Mouse (Mus musculus) CH12.LX (cell line): Measurements from ENCODE around the gene H2-Aa. TPM values are rescaled to one million over a fixed set of nuclear protein-coding genes. Genes with fewer than 3 reads are reported as not detected.

Experiments
- DNase-seq: peaks from one replicate; pipeline ENCODE4 v3.0.0-alpha.2; 2013; ENCODE audit errors: extremely low read depth
- H3K27ac ChIP-seq: 2 replicates; pipeline ENCODE4 v1.5.1; 2012; ENCODE audit warnings: low read depth, mild to moderate bottlenecking, control low read depth, moderate library complexity; ENCODE audit not compliant: insufficient read depth
- H3K27me3 ChIP-seq: replicated peaks from 2 replicates; pipeline ENCODE3; 2012; ENCODE audit warnings: inconsistent platforms
- H3K36me3 ChIP-seq, 2 experiments: replicated peaks in 1 of 2; 2 replicates each; pipeline versions ENCODE3 to v1.6.1; 2012; ENCODE audit warnings: inconsistent platforms in 1 of 2, low read length in 1 of 2, mild to moderate bottlenecking in 1 of 2, mixed read lengths in 1 of 2, moderate library complexity in 1 of 2; ENCODE audit not compliant: control insufficient read depth in 1 of 2, insufficient read depth in 1 of 2
- H3K4me1 ChIP-seq, 2 experiments: 2 replicates each; pipeline ENCODE4 v1.6.1; 2012; ENCODE audit warnings: inconsistent platforms in 1 of 2, moderate library complexity in 1 of 2; ENCODE audit not compliant: insufficient read depth in 2 of 2, control insufficient read depth in 1 of 2
- H3K4me2 ChIP-seq: 2 replicates; pipeline ENCODE4 v1.6.1; 2012; ENCODE audit warnings: low read depth, mild to moderate bottlenecking, control low read depth; ENCODE audit not compliant: poor library complexity, insufficient read depth, severe bottlenecking
- H3K4me3 ChIP-seq, 3 experiments: fragments of 150-350 bp in 1 of 3; sonication (generic) in 1 of 3; replicated peaks in 1 of 3; 2 replicates each; pipeline versions ENCODE3 to v1.5.1; 2011 to 2012; ENCODE audit warnings: low read depth in 2 of 3, low read length in 2 of 3, mild to moderate bottlenecking in 2 of 3, moderate library complexity in 2 of 3, control low read depth in 1 of 3, improper control_type of control experiment in 1 of 3, inconsistent platforms in 1 of 3, mixed read lengths in 1 of 3; ENCODE audit not compliant: poor library complexity in 1 of 3
- H3K79me2 ChIP-seq: replicated peaks from 2 replicates; pipeline ENCODE4 v1.6.1; 2012; ENCODE audit warnings: mild to moderate bottlenecking, moderate library complexity; ENCODE audit not compliant: control insufficient read depth, poor library complexity, insufficient read depth, severe bottlenecking; ENCODE audit errors: extremely low read depth
- H3K9ac ChIP-seq: 2 replicates; pipeline ENCODE4 v1.6.1; 2012; ENCODE audit warnings: low read depth, mild to moderate bottlenecking, control low read depth, moderate library complexity; ENCODE audit not compliant: insufficient read depth
- H3K9me3 ChIP-seq: replicated peaks from 2 replicates; pipeline ENCODE3; 2012; ENCODE audit warnings: low read length, inconsistent platforms, mixed read lengths
- BHLHE40 ChIP-seq: IDR thresholded peaks from 2 replicates; pipeline ENCODE4 v1.6.1; 2011; ENCODE audit warnings: mild to moderate bottlenecking, low read depth, low read length, improper control_type of control experiment
- CHD1 ChIP-seq: IDR thresholded peaks from 2 replicates; pipeline ENCODE4 v1.6.1; 2012; ENCODE audit warnings: low read depth, low read length, improper control_type of control experiment, inconsistent platforms
- CHD2 ChIP-seq: IDR thresholded peaks from 2 replicates; pipeline ENCODE4 v1.6.1; 2011; ENCODE audit warnings: low read length, improper control_type of control experiment
- CTCF ChIP-seq, 2 experiments: IDR thresholded peaks in 1 of 2; conservative IDR thresholded peaks in 1 of 2; 2 replicates each; pipeline ENCODE4 v1.5.1; 2011 to 2012; ENCODE audit warnings: low read depth in 2 of 2, low read length in 2 of 2, improper control_type of control experiment in 1 of 2, inconsistent platforms in 1 of 2, mild to moderate bottlenecking in 1 of 2, moderate library complexity in 1 of 2
- E2F4 ChIP-seq: IDR thresholded peaks from 2 replicates; pipeline ENCODE4 v1.6.1; 2011; ENCODE audit warnings: low read depth, low read length, improper control_type of control experiment; ENCODE audit not compliant: insufficient replicate concordance
- ELF1 ChIP-seq: IDR thresholded peaks from 2 replicates; pipeline ENCODE4 v1.6.1; 2014; ENCODE audit warnings: low read depth, mild to moderate bottlenecking, inconsistent platforms, low read length, improper control_type of control experiment
- EP300 ChIP-seq: IDR thresholded peaks from 2 replicates; pipeline ENCODE4 v1.6.1; 2011; ENCODE audit warnings: low read length, improper control_type of control experiment
- ETS1 ChIP-seq: conservative IDR thresholded peaks from 2 replicates; pipeline ENCODE4 v1.6.1; 2012; ENCODE audit warnings: low read depth, mild to moderate bottlenecking, inconsistent platforms, low read length, improper control_type of control experiment, moderate library complexity
- GABPA ChIP-seq: IDR thresholded peaks from 2 replicates; pipeline ENCODE4 v1.6.1; 2012; ENCODE audit warnings: low read depth, low read length, improper control_type of control experiment, inconsistent platforms; ENCODE audit not compliant: insufficient replicate concordance
- HCFC1 ChIP-seq: IDR thresholded peaks from 2 replicates; pipeline ENCODE4 v1.6.1; 2012; ENCODE audit warnings: low read depth, mild to moderate bottlenecking, inconsistent platforms, low read length, improper control_type of control experiment
- IRF4 ChIP-seq: IDR thresholded peaks from 2 replicates; pipeline ENCODE4 v1.6.1; 2014; ENCODE audit warnings: low read depth, mild to moderate bottlenecking, inconsistent platforms, low read length, improper control_type of control experiment
- JUN ChIP-seq: IDR thresholded peaks from 2 replicates; pipeline ENCODE4 v1.6.1; 2011; ENCODE audit warnings: low read depth, mild to moderate bottlenecking, low read length, improper control_type of control experiment, moderate library complexity; ENCODE audit not compliant: insufficient read depth
- JUND ChIP-seq: conservative IDR thresholded peaks from 2 replicates; pipeline ENCODE4 v1.6.1; 2011; ENCODE audit warnings: low read depth, low read length, improper control_type of control experiment
- KAT2A ChIP-seq: IDR thresholded peaks from 2 replicates; pipeline ENCODE4 v1.6.1; 2012; ENCODE audit warnings: low read length, improper control_type of control experiment, inconsistent platforms; ENCODE audit not compliant: insufficient replicate concordance
- MAFK ChIP-seq: IDR thresholded peaks from 2 replicates; pipeline ENCODE4 v1.6.1; 2011; ENCODE audit warnings: low read length, improper control_type of control experiment; ENCODE audit not compliant: insufficient replicate concordance
- MAX ChIP-seq: IDR thresholded peaks from 2 replicates; pipeline ENCODE4 v1.6.1; 2011; ENCODE audit warnings: low read length, improper control_type of control experiment
- MAZ ChIP-seq: IDR thresholded peaks from 2 replicates; pipeline ENCODE4 v1.6.1; 2012; ENCODE audit warnings: low read depth, mild to moderate bottlenecking, inconsistent platforms, low read length, improper control_type of control experiment, moderate library complexity
- MEF2A ChIP-seq: IDR thresholded peaks from 2 replicates; pipeline ENCODE4 v1.6.1; 2014; ENCODE audit warnings: low read depth, mild to moderate bottlenecking, inconsistent platforms, low read length, improper control_type of control experiment, borderline replicate concordance
- MXI1 ChIP-seq: IDR thresholded peaks from 2 replicates; pipeline ENCODE4 v1.6.1; 2011; ENCODE audit warnings: mild to moderate bottlenecking, low read depth, low read length, improper control_type of control experiment
- MYC ChIP-seq: IDR thresholded peaks from 2 replicates; pipeline ENCODE4 v1.6.1; 2011; ENCODE audit warnings: low read depth, mild to moderate bottlenecking, improper control_type of control experiment, low read length
- NELFE ChIP-seq: IDR thresholded peaks from 2 replicates; pipeline ENCODE4 v1.6.1; 2011; ENCODE audit warnings: low read depth, low read length, improper control_type of control experiment
- NRF1 ChIP-seq: IDR thresholded peaks from 2 replicates; pipeline ENCODE4 v1.6.1; 2014; ENCODE audit warnings: low read depth, mild to moderate bottlenecking, inconsistent platforms, low read length, improper control_type of control experiment, moderate library complexity
- PAX5 ChIP-seq: IDR thresholded peaks from 2 replicates; pipeline ENCODE4 v1.6.1; 2012; ENCODE audit warnings: low read length, inconsistent platforms, mixed read lengths
- POLR2A ChIP-seq: IDR thresholded peaks from 2 replicates; pipeline ENCODE4 v1.6.1; 2011; ENCODE audit warnings: low read depth, mild to moderate bottlenecking, improper control_type of control experiment, low read length
- POLR2AphosphoS2 ChIP-seq: IDR thresholded peaks from 2 replicates; pipeline ENCODE4 v1.6.1; 2011; ENCODE audit warnings: low read depth, low read length, improper control_type of control experiment
- RAD21 ChIP-seq: IDR thresholded peaks from 2 replicates; pipeline ENCODE4 v1.6.1; 2011; ENCODE audit warnings: low read depth, mild to moderate bottlenecking, low read length, improper control_type of control experiment, moderate library complexity
- RCOR1 ChIP-seq: conservative IDR thresholded peaks from 2 replicates; pipeline ENCODE4 v1.6.1; 2012; ENCODE audit warnings: low read depth, mild to moderate bottlenecking, inconsistent platforms, low read length, improper control_type of control experiment
- SIN3A ChIP-seq: IDR thresholded peaks from 2 replicates; pipeline ENCODE4 v1.6.1; 2012; ENCODE audit warnings: low read length, improper control_type of control experiment, inconsistent platforms
- SMC3 ChIP-seq: IDR thresholded peaks from 2 replicates; pipeline ENCODE4 v1.6.1; 2011; ENCODE audit warnings: low read depth, low read length, improper control_type of control experiment
- TBP ChIP-seq: conservative IDR thresholded peaks from 2 replicates; pipeline ENCODE4 v1.6.1; 2011; ENCODE audit warnings: low read depth, low read length, improper control_type of control experiment
- TCF12 ChIP-seq: IDR thresholded peaks from 2 replicates; pipeline ENCODE4 v1.6.1; 2014; ENCODE audit warnings: low read depth, mild to moderate bottlenecking, inconsistent platforms, low read length, improper control_type of control experiment
- UBTF ChIP-seq: IDR thresholded peaks from 2 replicates; pipeline ENCODE4 v1.6.1; 2012; ENCODE audit warnings: low read depth, mild to moderate bottlenecking, inconsistent platforms, low read length, improper control_type of control experiment, moderate library complexity
- USF1 ChIP-seq: IDR thresholded peaks from 2 replicates; pipeline ENCODE4 v1.6.1; 2014; ENCODE audit warnings: low read depth, mild to moderate bottlenecking, inconsistent platforms, low read length, improper control_type of control experiment
- USF2 ChIP-seq: conservative IDR thresholded peaks from 2 replicates; pipeline ENCODE4 v1.6.1; 2011; ENCODE audit warnings: low read depth, low read length, improper control_type of control experiment
- ZC3H11A ChIP-seq: IDR thresholded peaks from 2 replicates; pipeline ENCODE4 v1.6.1; 2012; ENCODE audit warnings: low read depth, mild to moderate bottlenecking, inconsistent platforms, low read length, improper control_type of control experiment
- ZKSCAN1 ChIP-seq: IDR thresholded peaks from 2 replicates; pipeline ENCODE4 v1.6.1; 2012; ENCODE audit warnings: low read depth, inconsistent platforms, low read length, improper control_type of control experiment, borderline replicate concordance
- ZMIZ1 ChIP-seq: IDR thresholded peaks from 2 replicates; pipeline ENCODE4 v1.6.1; 2012; ENCODE audit warnings: low read depth, mild to moderate bottlenecking, inconsistent platforms, low read length, improper control_type of control experiment
- ZNF384 ChIP-seq: IDR thresholded peaks from 2 replicates; pipeline ENCODE4 v1.6.1; 2012; ENCODE audit warnings: low read depth, low read length, improper control_type of control experiment, inconsistent platforms
- dilution Hi-C: fragments of 300-500 bp; cut with MboI; formaldehyde crosslinking; loops from 2 replicates; pipeline ENCODE4 v1.14.3; 2020; ENCODE audit warnings: low sequenced_read_pairs; ENCODE audit not compliant: extremely low pct_unique_long_range_greater_than_20kb, extremely low pct_ligation_motif_present
- in situ Hi-C: fragments of 300-500 bp; cut with MboI; formaldehyde crosslinking; loops from 3 replicates; pipeline ENCODE4 v1.14.3; 2019; ENCODE audit warnings: low sequenced_read_pairs, low pct_ligation_motif_present, low pct_unique_long_range_greater_than_20kb, mixed read lengths
- polyA plus RNA-seq: library from polyadenylated mRNA; unstranded; fragments of >175 nt; gene quantifications from 2 replicates; pipeline ENCODE4 v1.2.1, GENCODE M21; 2012; ENCODE audit warnings: low read depth; ENCODE audit not compliant: insufficient read length
- total RNA-seq, 2 experiments: library from RNA; depleted of rRNA; stranded (reverse); fragments of 300-350 nt in 1 of 2; fragments of >200 nt in 1 of 2; gene quantifications; 2 replicates each; pipeline ENCODE4 v1.2.3; 2012 to 2014

Gene H2-Aa
- total and polyA plus RNA-seq, 3 experiments = 385 to 958 (median 488) TPM

GRCm38 (mm10) chr17:34300691-34301566 is 13.3 kb upstream of the H2-Aa start:
- in situ Hi-C loops (no loop called here), dilution Hi-C loops (no loop called here)
- Histone ChIP-seq H3K4me2 (peak overlapping the region; percentile 69; the same call in 1 of the 2 replicates), H3K79me2 (0 out of 2 replicates have a peak, but pooled peaks cover 2% of the 10 kb centered on the region), H3K4me1 (peaks cover 15 to 44% of the 10 kb centered on the region in 2 experiments), H3K9ac (peak overlapping the region; percentile 27), H3K4me3 (peak overlapping the region; percentile 24 to 49 (median 48)), H3K27me3 (no peaks in the 10 kb centered on the region), H3K27ac (peak overlapping the region; percentile 87), H3K9me3 (peaks cover 3% of the 10 kb centered on the region), H3K36me3 (peaks cover 0 to 5% of the 10 kb centered on the region in 2 experiments)
- DNase-seq = peak; percentile 98
- TF ChIP-seq CHD2 = peak; percentile 98
- no peak for TF ChIP-seq KAT2A
- TF ChIP-seq NRF1 = peak; percentile 42; the same call in 1 of the 2 replicates
- no peak for TF ChIP-seq CTCF (conservative IDR thresholded peaks at IDR 0.05 in 1 of 2, IDR thresholded peaks at IDR 0.05 in 1 of 2; ENCODE audit: low read depth in 2 of 2, low read length in 2 of 2)
- TF ChIP-seq GABPA = no peak
- no peak for TF ChIP-seq USF1
- TF ChIP-seq PAX5 = no peak
- no peak for TF ChIP-seq JUN
- peak; percentile 85 for TF ChIP-seq MAX
- TF ChIP-seq ZNF384 = no peak
- peak; percentile 74 for TF ChIP-seq POLR2A
- 0 out of 2 replicates have a peak, but pooled peaks have one; percentile 66 for TF ChIP-seq RCOR1
- TF ChIP-seq HCFC1 = peak; percentile 40; the same call in 1 of the 2 replicates
- no peak for TF ChIP-seq ZKSCAN1
- TF ChIP-seq USF2 = no peak
- 0 out of 2 replicates have a peak, but pooled peaks have one; percentile 35 for TF ChIP-seq MAZ
- no peak for TF ChIP-seq ZC3H11A
- no peak for TF ChIP-seq E2F4
- peak; percentile 68; the same call in 1 of the 2 replicates for TF ChIP-seq IRF4
- TF ChIP-seq MEF2A = peak; percentile 43; the same call in 1 of the 2 replicates
- TF ChIP-seq RAD21 = no peak
- peak; percentile 74 for TF ChIP-seq TCF12
- TF ChIP-seq MYC = peak; percentile 86
- TF ChIP-seq ELF1 = peak; percentile 58
- TF ChIP-seq MAFK = 0 out of 2 replicates have a peak, but pooled peaks have one; percentile 26
- TF ChIP-seq UBTF = no peak
- peak; percentile 52 for TF ChIP-seq JUND
- TF ChIP-seq ETS1 = peak; percentile 85
- peak; percentile 35; the same call in 1 of the 2 replicates for TF ChIP-seq ZMIZ1
- TF ChIP-seq SIN3A = peak; percentile 87
- peak; percentile 96 for TF ChIP-seq TBP
- no peak for TF ChIP-seq CHD1
- peak; percentile 64; the same call in 1 of the 2 replicates for TF ChIP-seq MXI1
- TF ChIP-seq EP300 = peak; percentile 65
- TF ChIP-seq SMC3 = no peak
- peak; percentile 85 for TF ChIP-seq NELFE
- TF ChIP-seq BHLHE40 = peak; percentile 54
- no peak for TF ChIP-seq POLR2AphosphoS2
